In genomic region chr11:117307895-117308786, GRCm38 (mm10) we compare ENCODE assay signal across 8 mouse cellular contexts.
DNase-seq lines count a peak whose midpoint lies in the region; ATAC-seq lines count a peak whose summit lies in the region.

No protein-coding gene starts in this region.

- ATAC-seq in lung, embryonic 16.5 days (ENCODE audit: low read depth): peak; percentile 47
- ATAC-seq in heart, embryonic 14.5 days (ENCODE audit: insufficient number of reproducible peaks, insufficient read depth, low FRiP score, low read depth): peak; percentile 65
- no peak for ATAC-seq in limb, embryonic 13.5 days (ENCODE audit: low FRiP score, low read depth)

- 0 out of 2 replicates have a peak, but pooled peaks cover 3% of the 10 kb centered on the region for H3K36me3 ChIP-seq in lung, embryonic 16.5 days (ENCODE audit: control insufficient read depth, insufficient read depth, low read length)
- no peaks in the 10 kb centered on the region for H3K36me3 ChIP-seq in heart, embryonic 14.5 days (ENCODE audit: control insufficient read depth, insufficient read depth, low read length)
- peaks cover 17% of the 10 kb centered on the region for H3K36me3 ChIP-seq in limb, embryonic 13.5 days

- no peak overlapping the region for H3K4me3 ChIP-seq in lung, embryonic 16.5 days (ENCODE audit: low read length)
- no peak overlapping the region for H3K4me3 ChIP-seq in heart, embryonic 14.5 days (ENCODE audit: control insufficient read depth in 1 of 2, insufficient read depth in 1 of 2, low read depth in 1 of 2, low read length in 2 of 2)
- no peak overlapping the region for H3K4me3 ChIP-seq in limb, embryonic 13.5 days

- no peak overlapping the region for H3K9ac ChIP-seq in lung, embryonic 16.5 days (ENCODE audit: low read length)
- 0 out of 2 replicates have a peak overlapping the region, but pooled peaks have one; percentile 3 for H3K9ac ChIP-seq in heart, embryonic 14.5 days (ENCODE audit: low read length)
- peak overlapping the region; percentile 48; the same call in 1 of the 2 replicates for H3K9ac ChIP-seq in limb, embryonic 13.5 days

- no peak for DNase-seq in lung, postnatal 14 days
- DNase-seq in brain, adult 2 months (ENCODE audit: low read depth, low spot score): peak; percentile 74
- peak; percentile 44 for DNase-seq in neural tube, embryonic 10.5 days (ENCODE audit: extremely low spot score, low spot score)
- DNase-seq in ovary, postnatal 36 days (ENCODE audit: low spot score): no peak
- no peak for DNase-seq in right cerebral cortex, postnatal 25 days

- no peaks in the 10 kb centered on the region for H3K27me3 ChIP-seq in lung, embryonic 16.5 days (ENCODE audit: control insufficient read depth, insufficient read depth, low read depth, low read length)
- no peaks in the 10 kb centered on the region for H3K27me3 ChIP-seq in heart, embryonic 14.5 days (ENCODE audit: control insufficient read depth, insufficient read depth, low read length)
- no peaks in the 10 kb centered on the region for H3K27me3 ChIP-seq in limb, embryonic 13.5 days

- H3K4me1 ChIP-seq in lung, embryonic 16.5 days (replicated peaks; ENCODE audit: control insufficient read depth, insufficient read depth, low read length): peaks cover 70% of the 10 kb centered on the region
- H3K4me1 ChIP-seq in heart, embryonic 14.5 days (ENCODE audit: control insufficient read depth in 2 of 2, insufficient read depth in 2 of 2, low read length in 2 of 2): peaks cover 57 to 71% of the 10 kb centered on the region in 2 experiments
- H3K4me1 ChIP-seq in limb, embryonic 13.5 days: peaks cover 92% of the 10 kb centered on the region

- no peaks in the 10 kb centered on the region for H3K9me3 ChIP-seq in lung, embryonic 16.5 days (ENCODE audit: control insufficient read depth, low read length)
- H3K9me3 ChIP-seq in heart, embryonic 14.5 days (ENCODE audit: control insufficient read depth, low read length): no peaks in the 10 kb centered on the region
- no peaks in the 10 kb centered on the region for H3K9me3 ChIP-seq in limb, embryonic 13.5 days

- peak overlapping the region; percentile 55 for H3K27ac ChIP-seq in lung, embryonic 16.5 days (ENCODE audit: low read length)
- peak overlapping the region; percentile 57 to 64 for H3K27ac ChIP-seq in heart, embryonic 14.5 days (replicated peaks in 1 of 2; ENCODE audit: control insufficient read depth in 1 of 2, insufficient read depth in 1 of 2, low read depth in 2 of 2, low read length in 2 of 2)
- H3K27ac ChIP-seq in limb, embryonic 13.5 days: peak overlapping the region; percentile 59; the same call in 1 of the 2 replicates

- no peak overlapping the region; the same call in 1 of the 2 replicates for H3K4me2 ChIP-seq in lung, embryonic 16.5 days (ENCODE audit: low read depth, low read length)
- H3K4me2 ChIP-seq in heart, embryonic 14.5 days (ENCODE audit: low read length): no peak overlapping the region
- no peak overlapping the region for H3K4me2 ChIP-seq in limb, embryonic 13.5 days (replicated peaks)

- 29% methylated on average over 13 of the region's 13 CpGs for WGBS in lung, embryonic 16.5 days
- WGBS in heart, embryonic 14.5 days: 28% methylated on average over 13 of the region's 13 CpGs
- WGBS in limb, embryonic 13.5 days: 23% methylated on average over 13 of the region's 13 CpGs

Comparison
In these comparisons a context has a peak if more than half of its experiments do, and no peak if none do; other contexts are left out.
1. DNase-seq: peak in brain, adult 2 months (single experiment) and neural tube, embryonic 10.5 days (single experiment); none in lung, postnatal 14 days (single experiment), ovary, postnatal 36 days (single experiment) and right cerebral cortex, postnatal 25 days (single experiment).
2. Peak in every context shown above with its lines, with median percentiles within 50 percentile points of each other: H3K27ac ChIP-seq.